Mouse (Mus musculus) skeletal muscle tissue, adult 2 months (tissue): ENCODE results near the gene Pnkp.

Source experiments
- DNase-seq: peaks from one replicate; pipeline ENCODE4 v3.0.0-alpha.2; 2012; ENCODE audit warnings: low read depth, low spot score

Pnkp gene

DNA sequence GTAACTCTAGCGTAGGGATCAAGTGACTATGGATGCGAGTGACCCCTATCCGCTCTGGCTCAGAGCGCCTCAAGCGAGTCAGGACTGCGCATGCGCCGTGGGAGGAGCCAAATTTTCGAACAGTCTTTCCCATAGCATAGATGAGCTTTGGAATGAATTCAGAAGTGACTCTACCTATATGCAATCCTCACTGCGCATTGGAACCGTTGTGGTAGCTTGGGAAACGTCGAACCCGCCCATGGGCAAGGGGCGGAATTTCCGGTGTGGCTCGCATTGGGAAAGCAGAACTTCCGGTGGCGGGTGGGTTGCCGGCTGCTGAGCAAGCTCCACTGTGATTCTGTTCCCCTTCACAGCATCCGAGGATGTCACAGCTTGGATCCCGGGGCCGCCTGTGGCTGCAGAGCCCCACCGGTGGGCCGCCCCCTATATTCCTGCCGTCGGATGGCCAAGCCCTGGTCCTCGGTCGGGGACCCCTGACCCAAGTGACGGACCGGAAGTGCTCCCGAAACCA, at the start of gene Pnkp:
Gene Pnkp (plus strand): TSS at position 98 of the 511 bp plus-strand sequence.
- peak; percentile 80 for DNase-seq

DNA sequence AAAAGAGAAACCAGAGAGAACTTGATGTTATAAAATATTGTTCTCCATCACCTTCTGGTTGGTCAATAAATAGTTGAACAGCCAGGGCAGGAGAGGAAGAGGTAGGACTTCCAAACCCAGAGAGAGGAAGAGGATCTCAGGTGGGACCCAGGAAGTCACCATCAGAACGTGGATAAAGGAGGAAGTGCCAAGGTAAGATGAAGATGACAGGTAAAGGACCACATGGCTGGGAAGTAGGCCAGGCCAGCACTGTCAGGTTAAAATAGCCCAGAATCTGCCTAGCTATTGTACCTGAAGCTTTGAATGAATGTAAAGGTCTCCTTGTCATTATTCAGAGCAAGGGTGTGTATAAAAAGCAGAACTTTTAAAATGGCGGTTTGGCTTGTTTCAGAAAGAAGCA, 48.0 kb upstream of the Pnkp start:
- DNase-seq = no peak

DNA sequence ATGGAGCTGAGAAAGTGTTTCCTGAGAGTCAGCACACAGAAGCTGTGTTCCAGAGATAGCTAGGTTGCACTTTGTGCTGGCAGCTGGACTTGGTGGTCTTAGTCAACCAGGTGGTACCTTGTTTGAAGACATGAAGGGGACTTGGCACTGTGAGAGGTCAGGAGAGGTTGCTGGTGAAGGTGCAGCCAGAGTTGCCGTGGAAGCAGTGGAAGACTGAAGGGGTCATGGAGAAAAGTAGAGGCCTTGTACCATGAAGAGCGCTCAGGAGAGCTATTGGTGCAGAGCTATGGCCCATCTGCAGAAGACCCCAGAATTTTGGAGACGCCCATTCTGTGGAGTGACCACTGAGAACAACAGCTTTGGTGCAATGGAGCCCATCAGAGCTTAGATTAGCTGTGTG, 47.5 kb upstream of the Pnkp start:
- no peak for DNase-seq

DNA sequence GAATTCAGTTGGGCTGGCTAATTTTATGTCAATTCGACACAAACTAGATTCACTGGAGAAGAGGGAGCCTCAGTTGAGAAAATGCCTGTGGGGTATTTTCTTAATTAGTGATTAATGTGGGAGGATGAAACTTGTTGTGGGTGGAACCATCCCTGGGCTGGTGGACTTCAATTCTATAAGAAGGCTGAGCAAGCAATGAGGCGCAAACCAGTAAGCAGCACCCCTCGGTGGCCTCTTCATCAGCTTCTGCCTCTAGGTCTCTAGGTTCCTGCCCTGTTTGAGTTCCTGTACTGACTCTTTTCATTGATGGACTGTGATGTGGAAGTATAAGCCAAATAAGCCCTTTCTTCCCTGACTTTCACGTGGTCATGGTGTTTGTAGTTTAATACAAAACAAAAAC, 46.6 kb upstream of the Pnkp start:
- no peak for DNase-seq

- DNase-seq = no peak
Measured at GRCm38 (mm10) chr7:44810819-44811557, 46.0 kb upstream of the Pnkp start.

GRCm38 (mm10) chr7:44812651-44813325, 44.2 kb upstream of the Pnkp start:
- DNase-seq = no peak

- no peak for DNase-seq
Measured at GRCm38 (mm10) chr7:44813985-44814384, 43.0 kb upstream of the Pnkp start.

DNA sequence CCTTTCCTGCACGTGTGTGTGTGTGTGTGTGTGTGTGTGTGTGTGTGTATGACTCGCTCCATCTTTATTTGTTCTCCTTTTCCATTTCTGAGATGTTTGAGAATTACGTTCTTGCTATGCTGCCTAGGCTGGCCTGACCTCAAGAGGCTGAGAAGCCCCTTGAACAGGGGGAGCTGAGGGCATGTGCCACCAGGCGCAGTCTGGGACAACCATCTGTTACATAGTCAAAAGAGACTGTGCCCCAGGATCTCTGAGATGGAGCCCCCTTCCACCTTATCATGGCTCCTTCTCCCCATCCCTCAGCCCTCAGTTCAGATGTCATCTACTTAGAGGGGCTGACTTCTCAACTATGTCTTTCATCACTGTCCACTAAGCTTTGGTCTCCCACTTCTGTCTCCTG, 42.5 kb upstream of the Pnkp start:
- DNase-seq = no peak

GRCm38 (mm10) chr7:44814952-44815553, 41.9 kb upstream of the Pnkp start:
- DNase-seq = no peak

- peak; percentile 99 for DNase-seq
Measured at GRCm38 (mm10) chr7:44815721-44816469, 41.0 kb upstream of the Pnkp start, which contains the start of the genes Nup62 and Il4i1. TSS of gene Nup62 (plus strand) at chr7:44816088. TSS of gene Il4i1 (plus strand) at chr7:44816387.

DNA sequence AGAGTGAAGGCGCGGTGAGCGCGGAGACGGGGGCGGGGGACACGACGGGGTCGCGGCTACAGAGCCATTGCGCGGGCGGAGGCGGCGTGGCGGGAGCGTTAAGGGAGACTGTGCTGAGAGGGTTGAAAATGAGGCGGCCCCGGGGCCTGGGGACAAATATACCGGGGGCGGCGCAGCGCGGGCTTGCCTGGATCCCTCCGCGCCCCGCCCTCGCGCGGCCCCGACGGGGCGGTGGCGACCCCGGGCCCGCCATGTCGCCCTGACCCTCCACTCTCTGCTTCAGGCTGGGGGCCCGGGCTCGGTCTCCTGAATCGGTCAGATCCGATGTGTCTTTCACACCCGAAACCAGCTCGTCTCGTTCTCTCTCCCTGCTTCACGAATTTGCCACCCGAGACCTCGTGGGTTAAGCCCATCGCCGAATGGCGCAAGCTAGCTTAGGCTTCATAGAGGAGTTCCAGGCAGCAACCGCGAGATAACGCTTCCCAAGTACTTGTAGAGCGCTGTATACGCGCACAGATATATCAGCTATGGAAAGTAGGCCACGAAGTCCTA, 40.4 kb upstream of the Pnkp start, which contains the start of gene Atf5:
Gene Atf5 (minus strand): TSS at position 189 of the 552 bp plus-strand sequence.
- DNase-seq = no peak

DNA sequence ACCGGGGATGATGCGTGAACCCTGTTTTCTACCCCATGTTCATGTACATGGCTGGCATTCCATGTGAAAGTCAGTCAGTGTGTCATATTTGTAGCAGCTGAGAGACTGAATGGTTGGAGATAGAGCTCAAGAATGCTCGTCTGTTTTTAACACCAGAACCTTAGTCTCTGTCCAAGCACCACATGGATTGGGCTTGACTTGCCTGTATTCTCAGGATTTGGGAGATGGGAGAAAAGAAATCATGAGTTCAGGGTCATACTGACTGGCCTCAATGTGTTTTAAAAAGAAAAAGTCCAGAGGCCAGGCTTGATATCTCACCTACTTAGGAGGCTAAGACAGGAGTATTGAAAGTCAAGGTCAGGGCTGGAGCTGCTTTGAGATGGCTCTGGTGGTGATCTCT, 39.5 kb upstream of the Pnkp start:
- DNase-seq = no peak

GRCm38 (mm10) chr7:44818164-44818563, 38.8 kb upstream of the Pnkp start:
- DNase-seq = no peak

- DNase-seq = no peak
Measured at GRCm38 (mm10) chr7:44818751-44819235, 38.1 kb upstream of the Pnkp start.

- DNase-seq = no peak
Measured at GRCm38 (mm10) chr7:44819391-44819790, 37.5 kb upstream of the Pnkp start.

DNA sequence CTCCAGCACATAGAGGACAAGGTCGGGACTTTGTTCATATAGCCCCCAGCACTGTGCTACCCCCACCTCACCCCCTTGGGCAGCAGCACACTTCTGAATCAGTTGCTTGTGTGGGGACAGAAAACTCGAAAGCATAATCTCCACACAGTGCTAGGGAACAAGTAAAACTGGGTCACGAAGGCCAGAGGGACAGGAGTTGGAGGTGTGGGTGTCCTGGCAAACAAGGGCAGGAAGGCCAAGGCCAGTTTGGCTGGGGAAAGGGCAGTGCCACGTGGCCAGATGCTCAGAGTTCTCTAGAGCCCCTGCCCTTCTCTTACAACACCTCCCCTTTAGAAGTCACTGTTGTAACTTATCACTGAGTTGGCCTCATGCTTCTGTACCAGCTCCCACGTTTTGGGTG, 37.1 kb upstream of the Pnkp start:
- DNase-seq = peak; percentile 20

GRCm38 (mm10) chr7:44820525-44820924, 36.4 kb upstream of the Pnkp start:
- DNase-seq = peak; percentile 1

- peak; percentile 7 for DNase-seq
Measured at GRCm38 (mm10) chr7:44821666-44822448, 35.1 kb upstream of the Pnkp start.

DNA sequence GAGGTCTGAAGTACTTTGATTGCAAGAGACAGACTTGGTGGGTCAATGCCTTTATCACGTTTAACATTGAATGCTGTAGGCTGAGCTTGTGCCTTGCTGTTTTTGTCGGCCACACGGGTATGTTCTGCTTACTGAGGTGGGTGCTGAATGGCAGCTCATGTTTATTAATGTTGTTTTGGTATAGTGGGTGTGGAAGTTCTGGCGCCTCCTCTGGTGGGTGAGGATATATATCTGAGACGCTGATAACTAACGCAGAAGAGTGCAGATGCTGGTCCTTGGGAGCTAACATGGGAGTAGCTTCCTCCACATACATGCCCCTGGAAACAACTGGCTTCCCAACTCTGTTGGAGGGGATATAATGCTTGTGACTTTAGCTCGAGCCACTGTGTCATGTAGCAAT, 33.5 kb upstream of the Pnkp start:
- no peak for DNase-seq

DNA sequence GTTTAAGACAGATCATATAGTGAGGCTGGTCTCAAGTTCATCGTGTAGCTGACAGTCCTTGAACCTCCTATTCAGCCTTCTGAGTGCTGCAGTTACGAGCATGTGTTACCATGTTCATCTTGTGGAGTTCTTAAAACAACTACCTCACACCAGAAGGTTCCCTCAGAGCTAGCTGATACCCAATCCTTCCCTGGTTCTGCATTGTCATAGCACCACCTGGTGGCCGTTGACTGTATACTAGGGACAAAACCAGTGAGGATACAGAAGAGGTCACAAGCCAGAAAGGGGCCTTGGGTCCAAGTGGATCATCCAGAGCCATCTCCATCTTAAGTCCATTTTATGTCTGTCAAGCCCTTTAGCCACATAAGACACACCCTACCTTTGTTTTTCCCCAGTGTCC, 32.1 kb upstream of the Pnkp start:
- DNase-seq = peak; percentile 70
